Mouse (Mus musculus) forebrain, embryonic 13.5 days (tissue): Measurements from ENCODE around the gene Dnajb6. TPM values are rescaled to one million over a fixed set of nuclear protein-coding genes. Genes with fewer than 3 reads are reported as not detected.
"Not testable (repeated sequence)": the region's sequence is repeated elsewhere in the genome, so short reads cannot be mapped to it uniquely, and the experiment has no call there.

ENCODE experiments used
- ATAC-seq: fragments of 200-750 bp; cut with Nextera tagmentation; 2 replicates; pipeline ENCODE4 v1.8.0; 2017
- H3K27ac ChIP-seq: fragments of 300-500 bp; sonication (generic); 2 replicates; pipeline ENCODE4 v1.5.1; 2015; ENCODE audit warnings: inconsistent platforms, mild to moderate bottlenecking, moderate library complexity
- H3K27me3 ChIP-seq: fragments of 300-500 bp; sonication (generic); 2 replicates; pipeline ENCODE4 v1.6.1; 2015; ENCODE audit warnings: mild to moderate bottlenecking, inconsistent platforms
- H3K36me3 ChIP-seq: fragments of 300-500 bp; sonication (generic); 2 replicates; pipeline ENCODE4 v1.6.1; 2015; ENCODE audit warnings: mild to moderate bottlenecking, inconsistent platforms; ENCODE audit not compliant: poor library complexity, severe bottlenecking
- H3K4me1 ChIP-seq: fragments of 300-500 bp; sonication (generic); 2 replicates; pipeline ENCODE4 v1.6.1; 2015; ENCODE audit warnings: inconsistent platforms
- H3K4me2 ChIP-seq: fragments of 300-500 bp; sonication (generic); 2 replicates; pipeline ENCODE4 v1.6.1; 2015; ENCODE audit warnings: inconsistent platforms, mild to moderate bottlenecking, moderate library complexity
- H3K4me3 ChIP-seq: fragments of 300-500 bp; sonication (generic); 2 replicates; pipeline ENCODE4 v1.5.1; 2015; ENCODE audit warnings: mild to moderate bottlenecking, inconsistent platforms
- H3K9ac ChIP-seq: fragments of 300-500 bp; sonication (generic); 2 replicates; pipeline ENCODE4 v1.6.1; 2015; ENCODE audit warnings: mild to moderate bottlenecking, inconsistent platforms
- H3K9me3 ChIP-seq: fragments of 300-500 bp; sonication (generic); replicated peaks from 2 replicates; pipeline ENCODE4 v1.6.1; 2016; ENCODE audit warnings: inconsistent platforms
- WGBS: fragments of 180-500 bp; shearing (Covaris S2); methylation state at CpG from one replicate; pipeline ENCODE4 v1.1.7; 2015; 5-methylcytosine and 5-hydroxymethylcytosine counted together
- polyA plus RNA-seq: library from polyadenylated mRNA; unstranded; fragments of >200 nt; fragmentation: Nextera tagmentation; extraction: Ambion mirVana; gene quantifications from 2 replicates; pipeline ENCODE4 v1.2.1, GENCODE M21; 2015

The Dnajb6 gene
- polyA plus RNA-seq, 1 experiment from 2014 or later, result 293 TPM

- no peak overlapping the region for H3K4me3 ChIP-seq
- H3K27ac ChIP-seq, result no peak overlapping the region
- H3K9me3 ChIP-seq, result no peaks in the 10 kb centered on the region
- H3K4me1 ChIP-seq, result no peaks in the 10 kb centered on the region
- H3K36me3 ChIP-seq, result peaks cover 57% of the 10 kb centered on the region
- WGBS, result 89% methylated on average over 2 of the region's 2 CpGs
- no peaks in the 10 kb centered on the region for H3K27me3 ChIP-seq
- no peak overlapping the region for H3K9ac ChIP-seq
- no peak overlapping the region for H3K4me2 ChIP-seq
- no peak for ATAC-seq
Measured at GRCm38 (mm10) chr5:29772038-29772437, 36.5 kb downstream of the Dnajb6 start.

DNA sequence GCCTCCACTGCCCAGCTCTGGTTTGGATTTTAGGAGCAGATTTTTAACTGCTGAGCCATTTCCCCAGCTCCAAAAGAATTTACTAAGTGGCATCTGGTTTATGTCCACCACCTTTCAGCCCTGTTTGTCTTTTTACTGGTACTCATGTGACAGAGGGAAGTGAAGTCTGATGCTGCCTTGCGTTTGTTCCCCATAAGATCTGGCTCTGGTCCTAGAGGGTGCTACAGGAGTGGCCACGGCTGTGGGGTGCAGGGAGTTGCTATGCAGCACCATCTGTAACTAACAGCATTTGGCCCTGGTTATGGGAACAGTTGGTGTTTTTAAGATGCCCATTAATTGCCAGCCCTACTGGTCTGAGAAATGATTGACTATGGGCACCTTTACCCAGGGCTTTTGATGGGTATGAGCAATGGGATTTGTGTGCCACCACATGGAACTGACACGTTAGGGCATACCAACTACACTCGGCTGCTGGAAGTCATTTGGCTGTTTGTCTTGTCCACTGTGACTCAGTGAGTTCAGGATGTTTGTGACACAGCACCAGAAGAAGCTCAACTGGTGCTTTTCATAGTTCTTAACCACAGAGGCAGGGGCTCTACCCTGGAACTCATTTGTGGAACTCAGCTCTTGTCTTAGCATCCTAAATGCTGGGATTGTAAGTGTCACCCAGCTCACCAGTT lies 37.3 kb downstream of the Dnajb6 start:
- H3K9me3 ChIP-seq, result no peaks in the 10 kb centered on the region
- H3K4me1 ChIP-seq, result no peaks in the 10 kb centered on the region
- no peak overlapping the region for H3K4me3 ChIP-seq
- peaks cover 54% of the 10 kb centered on the region for H3K36me3 ChIP-seq
- H3K27me3 ChIP-seq, result no peaks in the 10 kb centered on the region
- peak; percentile 38; the same call in 1 of the 2 replicates for ATAC-seq
- 83% methylated on average over 4 of the region's 4 CpGs for WGBS
- H3K4me2 ChIP-seq, result no peak overlapping the region
- no peak overlapping the region for H3K9ac ChIP-seq
- no peak overlapping the region for H3K27ac ChIP-seq

- peaks cover 55% of the 10 kb centered on the region for H3K36me3 ChIP-seq
- H3K27me3 ChIP-seq, result no peaks in the 10 kb centered on the region
- no peak overlapping the region for H3K27ac ChIP-seq
- H3K4me3 ChIP-seq, result no peak overlapping the region
- H3K9ac ChIP-seq, result no peak overlapping the region
- H3K9me3 ChIP-seq, result no peaks in the 10 kb centered on the region
- H3K4me2 ChIP-seq, result no peak overlapping the region
- 87% methylated on average over 13 of the region's 13 CpGs for WGBS
- no peaks in the 10 kb centered on the region for H3K4me1 ChIP-seq
- no peak for ATAC-seq
Measured at GRCm38 (mm10) chr5:29773460-29774150, 38.1 kb downstream of the Dnajb6 start.

DNA sequence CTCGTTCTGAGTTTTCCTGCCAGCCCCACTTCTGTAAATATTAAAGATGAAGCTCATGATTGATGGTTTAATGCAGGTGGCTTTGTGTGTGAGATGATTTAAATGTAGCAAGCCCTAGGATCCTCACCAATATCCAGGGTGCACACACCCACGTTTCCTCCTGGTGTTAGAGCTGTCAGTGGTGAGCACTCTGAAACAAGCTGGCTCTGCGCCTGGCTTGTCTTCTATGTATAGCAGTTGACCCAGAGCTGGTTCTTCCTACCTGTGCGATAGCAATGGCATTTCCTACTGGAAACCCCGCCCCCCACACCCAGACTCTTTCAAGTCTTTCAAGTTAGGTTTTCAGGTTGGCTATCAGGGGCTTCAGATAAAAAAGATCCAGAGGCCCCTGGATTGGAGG lies 39.9 kb downstream of the Dnajb6 start:
- WGBS, result 92% methylated on average over 5 of the region's 5 CpGs
- Histone ChIP-seq H3K27ac (no peak overlapping the region), H3K4me1 (no peaks in the 10 kb centered on the region), H3K27me3 (no peaks in the 10 kb centered on the region), H3K4me3 (no peak overlapping the region), H3K9me3 (no peaks in the 10 kb centered on the region), H3K36me3 (peaks cover 49% of the 10 kb centered on the region), H3K9ac (no peak overlapping the region), H3K4me2 (no peak overlapping the region)
- no peak for ATAC-seq

- WGBS, result 90% methylated on average over 6 of the region's 6 CpGs
- Histone ChIP-seq H3K4me3 (no peak overlapping the region), H3K4me1 (no peaks in the 10 kb centered on the region), H3K36me3 (peaks cover 47% of the 10 kb centered on the region), H3K9ac (no peak overlapping the region), H3K27me3 (no peaks in the 10 kb centered on the region), H3K9me3 (no peaks in the 10 kb centered on the region), H3K4me2 (no peak overlapping the region), H3K27ac (no peak overlapping the region; the same call in 1 of the 2 replicates)
- no peak for ATAC-seq
Measured at GRCm38 (mm10) chr5:29778029-29778428, 42.5 kb downstream of the Dnajb6 start.

DNA sequence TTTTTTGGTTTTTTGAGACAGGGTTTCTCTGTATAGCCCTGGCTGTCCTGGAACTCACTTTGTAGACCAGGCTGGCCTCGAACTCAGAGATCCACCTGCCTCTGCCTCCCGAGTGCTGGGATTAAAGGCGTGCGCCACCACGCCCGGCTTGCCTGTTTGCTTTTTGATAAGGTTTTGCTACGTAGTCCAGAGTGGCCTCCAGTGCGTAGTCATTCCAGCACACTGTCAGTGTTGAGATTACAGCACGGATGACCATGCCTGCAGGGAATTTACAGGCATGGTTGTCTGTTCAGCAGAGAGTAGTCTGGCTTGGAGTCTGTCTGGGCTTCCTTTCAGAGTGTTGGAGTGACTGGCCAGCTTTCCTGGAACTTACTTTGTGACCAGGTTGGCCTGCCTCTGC lies 44.2 kb downstream of the Dnajb6 start:
- not testable (repeated sequence) for H3K27ac ChIP-seq, H3K4me2 ChIP-seq, H3K9me3 ChIP-seq, H3K4me3 ChIP-seq, ATAC-seq, H3K4me1 ChIP-seq, H3K27me3 ChIP-seq, H3K9ac ChIP-seq
- H3K36me3 ChIP-seq, result peaks cover 39% of the 10 kb centered on the region
- WGBS, result 91% methylated on average over 9 of the region's 9 CpGs

- Histone ChIP-seq H3K36me3 (peaks cover 31% of the 10 kb centered on the region), H3K4me1 (no peaks in the 10 kb centered on the region), H3K27me3 (no peaks in the 10 kb centered on the region), H3K9ac (no peak overlapping the region), H3K4me3 (no peak overlapping the region), H3K4me2 (no peak overlapping the region), H3K9me3 (no peaks in the 10 kb centered on the region), H3K27ac (no peak overlapping the region)
- WGBS, result 96% methylated on average over 3 of the region's 3 CpGs
- no peak for ATAC-seq
Measured at GRCm38 (mm10) chr5:29782261-29782660, 46.8 kb downstream of the Dnajb6 start.

- H3K4me3 ChIP-seq, result not testable (repeated sequence)
Measured at GRCm38 (mm10) chr5:29784906-29785305, 49.4 kb downstream of the Dnajb6 start.

DNA sequence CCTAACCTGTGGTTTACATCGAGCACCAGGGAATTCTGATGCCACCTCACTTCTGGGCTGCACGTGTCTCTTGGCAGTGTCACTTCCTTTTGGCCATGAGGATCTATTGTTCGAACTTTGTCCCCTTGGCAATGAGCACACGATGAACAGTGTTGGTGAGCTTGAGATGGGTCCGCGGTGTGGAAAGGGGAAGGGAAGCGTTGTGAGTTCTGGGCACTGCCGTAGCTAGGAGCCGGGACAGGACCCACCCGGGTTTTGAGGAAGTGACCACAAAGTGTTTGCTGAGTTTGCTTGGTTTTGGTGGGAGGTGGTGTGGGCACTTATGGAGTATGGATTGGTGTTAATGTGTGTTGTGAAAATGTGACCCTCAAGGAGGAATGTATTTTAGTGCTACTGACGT lies 50.5 kb downstream of the Dnajb6 start:
- H3K4me3 ChIP-seq, H3K4me1 ChIP-seq, ATAC-seq, H3K27ac ChIP-seq, H3K27me3 ChIP-seq, H3K4me2 ChIP-seq, H3K9me3 ChIP-seq, H3K9ac ChIP-seq: not testable (repeated sequence)
- peaks cover 19% of the 10 kb centered on the region; the same call in 1 of the 2 replicates for H3K36me3 ChIP-seq
- WGBS, result 94% methylated on average over 1 of the region's 11 CpGs

More at GRCm38 (mm10) chr5:29784906-29785305, 49.4 kb downstream of the Dnajb6 start:
- H3K36me3 ChIP-seq, result peaks cover 19% of the 10 kb centered on the region; the same call in 1 of the 2 replicates
- H3K4me1 ChIP-seq, H3K9me3 ChIP-seq, H3K27ac ChIP-seq, H3K4me2 ChIP-seq, H3K27me3 ChIP-seq, ATAC-seq, H3K9ac ChIP-seq: not testable (repeated sequence)
- WGBS, result 98% methylated on average over 8 of the region's 13 CpGs

DNA sequence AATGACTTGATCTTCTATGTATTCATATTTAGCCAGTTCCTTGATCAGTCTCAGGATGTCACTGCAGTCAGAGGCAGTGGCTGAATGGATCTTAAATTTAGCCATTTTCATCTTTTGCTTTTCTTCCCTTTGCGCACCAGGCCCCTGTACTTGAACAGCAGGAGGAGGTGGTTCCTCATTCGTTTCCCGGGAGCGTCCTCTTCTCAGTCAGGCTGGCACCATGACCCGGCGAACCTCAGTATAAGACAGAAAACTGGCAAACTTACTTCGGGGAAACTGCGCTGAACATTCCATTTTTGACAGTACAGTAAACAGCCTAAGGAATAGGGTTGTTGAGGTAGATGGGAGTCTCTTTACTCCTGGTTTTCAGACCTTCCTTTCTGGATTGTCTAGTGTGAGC lies 59.4 kb downstream of the Dnajb6 start:
- H3K9me3 ChIP-seq, H3K4me1 ChIP-seq, H3K4me2 ChIP-seq, H3K4me3 ChIP-seq, ATAC-seq, H3K9ac ChIP-seq, H3K27ac ChIP-seq, H3K36me3 ChIP-seq, H3K27me3 ChIP-seq: not testable (repeated sequence)
- 95% methylated on average over 8 of the region's 8 CpGs for WGBS

DNA sequence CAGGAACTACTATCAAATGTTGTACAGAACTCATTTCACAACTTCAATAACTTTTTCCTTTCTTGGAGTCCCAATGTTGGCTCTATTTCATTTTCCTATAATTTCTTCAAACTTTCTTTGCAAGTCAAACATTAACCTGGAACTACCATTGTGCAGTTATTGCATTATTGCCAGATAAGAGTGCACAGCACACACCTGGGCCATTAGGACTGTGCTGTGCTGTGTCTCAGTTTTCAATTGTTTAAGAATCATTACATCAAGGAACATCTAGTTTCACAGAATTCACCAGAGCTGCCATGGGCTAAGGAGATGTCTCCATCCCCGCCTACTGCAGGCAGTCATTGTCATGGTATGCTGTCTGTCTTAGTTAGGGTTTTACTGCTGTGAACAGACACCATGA lies 73.5 kb downstream of the Dnajb6 start:
- no peaks in the 10 kb centered on the region for H3K27me3 ChIP-seq

GRCm38 (mm10) chr5:29811377-29811921 lies 76.0 kb downstream of the Dnajb6 start:
- not testable (repeated sequence) for H3K27me3 ChIP-seq, H3K9ac ChIP-seq, H3K4me3 ChIP-seq, H3K4me2 ChIP-seq, H3K9me3 ChIP-seq, H3K4me1 ChIP-seq, ATAC-seq, H3K36me3 ChIP-seq, H3K27ac ChIP-seq
- WGBS, result 61% methylated on average over 7 of the region's 7 CpGs

More for the DNA sequence above, 73.5 kb downstream of the Dnajb6 start:
- H3K4me1 ChIP-seq, result no peaks in the 10 kb centered on the region
- 89% methylated on average over 1 of the region's 1 CpGs for whole genome bisulfite sequencing
- no peak overlapping the region for H3K4me3 ChIP-seq
- H3K9ac ChIP-seq, result no peak overlapping the region
- no peak for ATAC-seq
- H3K9me3 ChIP-seq, result no peaks in the 10 kb centered on the region
- no peaks in the 10 kb centered on the region for H3K36me3 ChIP-seq
- H3K27ac ChIP-seq, result no peak overlapping the region
- no peak overlapping the region for H3K4me2 ChIP-seq
